Mouse (Mus musculus) embryonic facial prominence, embryonic 13.5 days (tissue): Measurements from ENCODE around the gene Slc32a1. TPM values are rescaled to one million over a fixed set of nuclear protein-coding genes. Genes with fewer than 3 reads are reported as not detected.

ENCODE experiments used
- ATAC-seq: fragments of 200-750 bp; cut with Nextera tagmentation; 2 replicates; pipeline ENCODE4 v1.8.0; 2017; ENCODE audit warnings: low read depth; ENCODE audit not compliant: insufficient number of reproducible peaks, insufficient read depth, low FRiP score, low TSS enrichment
- H3K27ac ChIP-seq: fragments of 300-500 bp; sonication (generic); 2 replicates; pipeline ENCODE4 v1.5.1; 2015; ENCODE audit warnings: moderate library complexity, mild to moderate bottlenecking, inconsistent platforms
- H3K27me3 ChIP-seq: fragments of 300-500 bp; sonication (generic); 2 replicates; pipeline ENCODE4 v1.6.1; 2015; ENCODE audit warnings: mild to moderate bottlenecking, inconsistent platforms
- H3K36me3 ChIP-seq: fragments of 300-500 bp; sonication (generic); 2 replicates; pipeline ENCODE4 v1.6.1; 2015; ENCODE audit warnings: mild to moderate bottlenecking, inconsistent platforms
- H3K4me1 ChIP-seq: fragments of 300-500 bp; sonication (generic); 2 replicates; pipeline ENCODE4 v1.6.1; 2015; ENCODE audit warnings: inconsistent platforms
- H3K4me2 ChIP-seq: fragments of 300-500 bp; sonication (generic); 2 replicates; pipeline ENCODE4 v1.6.1; 2015; ENCODE audit warnings: moderate library complexity, mild to moderate bottlenecking, inconsistent platforms
- H3K4me3 ChIP-seq: fragments of 300-500 bp; sonication (generic); 2 replicates; pipeline ENCODE4 v1.5.1; 2015; ENCODE audit warnings: mild to moderate bottlenecking, inconsistent platforms
- H3K9ac ChIP-seq: fragments of 300-500 bp; sonication (generic); 2 replicates; pipeline ENCODE4 v1.6.1; 2015; ENCODE audit warnings: mild to moderate bottlenecking, inconsistent platforms
- H3K9me3 ChIP-seq: fragments of 300-500 bp; sonication (generic); 2 replicates; pipeline ENCODE4 v1.6.1; 2016; ENCODE audit warnings: inconsistent platforms
- WGBS: fragments of 180-500 bp; shearing (Covaris S2); methylation state at CpG from one replicate; pipeline ENCODE4 v1.1.7; 2015; ENCODE audit warnings: mixed read lengths; 5-methylcytosine and 5-hydroxymethylcytosine counted together
- polyA plus RNA-seq: library from polyadenylated mRNA; unstranded; fragments of >200 nt; fragmentation: Nextera tagmentation; extraction: Ambion mirVana; gene quantifications from 2 replicates; pipeline ENCODE4 v1.2.1, GENCODE M21; 2015

Gene Slc32a1
- polyA plus RNA-seq, 1 experiment from 2014 or later: not detected

DNA sequence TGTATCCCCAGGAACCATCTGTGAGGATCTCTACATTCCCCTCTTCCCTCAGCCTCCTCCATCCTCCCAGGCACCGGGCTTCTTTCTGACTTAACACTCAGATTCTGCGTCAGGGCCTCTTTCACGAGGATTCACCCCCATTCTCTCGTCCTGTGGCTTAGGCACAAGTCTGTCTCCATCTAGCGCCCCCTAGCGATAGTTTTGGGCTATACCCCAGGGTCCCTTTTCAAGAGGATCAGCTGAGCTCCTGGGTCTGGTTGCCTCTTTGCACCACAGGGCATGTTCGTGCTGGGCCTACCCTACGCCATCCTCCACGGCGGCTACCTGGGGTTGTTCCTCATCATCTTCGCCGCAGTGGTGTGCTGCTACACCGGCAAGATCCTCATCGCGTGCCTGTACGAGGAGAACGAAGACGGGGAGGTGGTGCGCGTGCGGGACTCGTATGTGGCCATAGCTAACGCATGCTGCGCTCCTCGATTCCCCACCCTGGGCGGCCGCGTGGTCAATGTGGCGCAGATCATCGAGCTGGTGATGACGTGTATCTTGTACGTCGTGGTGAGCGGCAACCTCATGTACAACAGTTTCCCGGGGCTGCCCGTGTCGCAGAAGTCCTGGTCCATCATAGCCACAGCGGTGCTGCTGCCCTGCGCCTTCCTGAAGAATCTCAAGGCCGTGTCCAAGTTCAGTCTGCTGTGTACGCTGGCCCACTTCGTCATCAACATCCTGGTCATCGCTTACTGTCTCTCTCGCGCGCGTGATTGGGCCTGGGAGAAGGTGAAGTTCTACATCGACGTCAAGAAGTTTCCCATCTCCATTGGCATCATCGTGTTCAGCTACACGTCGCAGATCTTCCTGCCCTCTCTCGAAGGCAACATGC is 3.2 kb downstream of the Slc32a1 start:
- Histone ChIP-seq H3K4me3 (no peak overlapping the region), H3K9ac (no peak overlapping the region), H3K9me3 (no peaks in the 10 kb centered on the region), H3K27me3 (peaks cover 100% of the 10 kb centered on the region), H3K4me1 (peaks cover 34% of the 10 kb centered on the region), H3K27ac (no peak overlapping the region), H3K36me3 (no peaks in the 10 kb centered on the region), H3K4me2 (no peak overlapping the region)
- no peak for ATAC-seq
- WGBS: 3% methylated on average over 53 of the region's 53 CpGs

DNA sequence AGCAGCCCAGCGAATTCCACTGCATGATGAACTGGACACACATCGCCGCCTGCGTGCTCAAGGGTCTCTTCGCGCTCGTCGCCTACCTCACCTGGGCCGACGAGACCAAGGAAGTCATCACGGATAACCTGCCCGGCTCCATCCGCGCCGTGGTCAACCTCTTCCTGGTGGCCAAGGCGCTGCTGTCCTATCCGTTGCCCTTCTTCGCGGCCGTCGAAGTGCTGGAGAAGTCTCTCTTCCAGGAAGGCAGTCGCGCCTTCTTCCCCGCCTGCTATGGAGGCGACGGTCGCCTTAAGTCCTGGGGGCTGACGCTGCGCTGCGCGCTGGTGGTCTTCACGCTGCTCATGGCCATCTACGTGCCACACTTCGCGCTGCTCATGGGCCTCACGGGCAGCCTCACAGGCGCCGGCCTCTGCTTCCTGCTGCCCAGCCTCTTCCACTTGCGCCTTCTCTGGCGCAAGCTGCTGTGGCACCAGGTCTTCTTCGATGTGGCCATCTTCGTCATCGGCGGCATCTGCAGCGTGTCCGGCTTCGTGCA is 3.9 kb downstream of the Slc32a1 start:
- peak overlapping the region; percentile 36 for H3K4me2 ChIP-seq
- 2% methylated on average over 47 of the region's 47 CpGs for whole genome bisulfite sequencing

DNA sequence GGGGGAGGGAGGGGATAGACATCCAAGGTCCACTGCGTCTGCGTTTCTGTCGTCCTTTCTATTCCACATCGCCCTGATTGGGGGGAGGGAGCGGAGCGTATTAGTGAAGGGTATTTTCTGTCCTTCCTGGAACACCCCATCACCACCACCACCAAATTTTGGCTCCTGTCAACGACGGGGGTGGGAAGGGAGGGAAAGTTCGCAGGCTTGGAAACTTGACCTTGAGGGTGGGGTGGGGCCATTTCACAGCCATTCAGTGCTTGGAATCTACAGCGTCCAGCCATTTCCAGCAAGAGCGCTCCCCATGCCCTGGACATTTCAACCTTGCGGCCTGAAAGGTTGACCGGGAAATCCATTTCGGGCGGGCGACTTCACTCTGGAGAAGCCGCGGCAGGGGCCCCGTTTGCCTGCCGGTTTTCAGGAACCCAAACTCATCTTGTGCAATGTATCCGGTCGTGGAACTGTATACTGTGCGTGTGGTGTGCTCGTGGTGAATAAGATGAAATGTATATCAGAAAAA is 4.7 kb downstream of the Slc32a1 start:
- no peak for ATAC-seq
- Histone ChIP-seq H3K4me2 (peak overlapping the region; percentile 36), H3K4me1 (peaks cover 24% of the 10 kb centered on the region), H3K27ac (no peak overlapping the region), H3K9me3 (no peaks in the 10 kb centered on the region), H3K9ac (no peak overlapping the region), H3K27me3 (peaks cover 100% of the 10 kb centered on the region), H3K4me3 (peak overlapping the region; percentile 25; the same call in 1 of the 2 replicates), H3K36me3 (no peaks in the 10 kb centered on the region)
- 2% methylated on average over 24 of the region's 24 CpGs for WGBS

More for the DNA sequence above, 3.9 kb downstream of the Slc32a1 start:
- H3K27ac ChIP-seq: no peak overlapping the region
- H3K9ac ChIP-seq: no peak overlapping the region
- no peaks in the 10 kb centered on the region for H3K9me3 ChIP-seq
- no peak for ATAC-seq
- H3K4me1 ChIP-seq: peaks cover 31% of the 10 kb centered on the region
- H3K27me3 ChIP-seq: peaks cover 100% of the 10 kb centered on the region
- H3K4me3 ChIP-seq: peak overlapping the region; percentile 25
- H3K36me3 ChIP-seq: no peaks in the 10 kb centered on the region

DNA sequence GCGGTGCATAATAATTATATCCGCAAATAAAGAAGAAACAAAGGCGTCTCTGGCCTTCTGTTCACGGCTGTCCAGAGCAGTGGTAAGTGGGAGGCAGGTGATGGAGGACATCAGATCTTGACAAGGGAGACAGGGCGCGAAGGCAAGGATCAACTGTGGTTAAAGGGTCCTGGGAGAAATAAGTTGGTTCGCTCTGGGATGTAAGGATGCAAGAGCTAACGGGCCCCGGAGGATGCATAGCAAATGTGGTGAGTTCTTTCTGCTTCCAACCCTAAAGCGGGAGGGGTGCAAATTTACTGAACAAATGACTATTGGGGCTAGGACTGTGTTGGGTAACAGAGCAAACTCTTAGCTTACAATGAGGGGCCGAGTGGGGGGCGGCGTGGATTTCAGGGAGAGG is 5.1 kb downstream of the Slc32a1 start:
- Histone ChIP-seq H3K4me1 (peaks cover 19% of the 10 kb centered on the region), H3K27me3 (peaks cover 100% of the 10 kb centered on the region), H3K4me2 (no peak overlapping the region), H3K27ac (no peak overlapping the region), H3K36me3 (no peaks in the 10 kb centered on the region), H3K4me3 (no peak overlapping the region), H3K9me3 (no peaks in the 10 kb centered on the region), H3K9ac (no peak overlapping the region)
- WGBS: 2% methylated on average over 13 of the region's 13 CpGs
- no peak for ATAC-seq

DNA sequence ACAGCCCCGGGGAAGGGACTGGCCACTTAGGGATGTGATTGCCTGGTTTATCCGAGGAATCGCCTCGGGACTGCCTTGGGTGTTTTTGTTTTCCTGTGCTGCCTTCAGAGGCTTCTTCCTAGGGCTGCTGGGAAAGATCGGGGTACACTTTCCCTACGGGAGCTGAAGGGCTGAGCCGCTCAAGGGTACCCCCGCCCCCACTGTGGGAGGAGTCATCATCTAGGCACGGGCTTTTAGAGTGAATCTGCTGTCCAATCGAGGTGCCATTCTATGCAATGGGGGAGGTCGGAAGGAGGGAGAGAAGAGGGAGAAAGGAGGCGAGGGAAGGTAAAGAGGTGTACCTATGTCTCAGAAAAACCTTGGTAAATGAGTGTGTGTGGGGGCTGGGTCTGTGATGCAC is 5.7 kb downstream of the Slc32a1 start:
- no peak overlapping the region for H3K27ac ChIP-seq
- H3K9ac ChIP-seq: no peak overlapping the region
- WGBS: under 1% methylated on average over 12 of the region's 12 CpGs
- H3K4me3 ChIP-seq: 0 out of 2 replicates have a peak overlapping the region, but pooled peaks have one; percentile 4
- H3K4me1 ChIP-seq: peaks cover 15% of the 10 kb centered on the region
- H3K27me3 ChIP-seq: peaks cover 100% of the 10 kb centered on the region
- H3K36me3 ChIP-seq: no peaks in the 10 kb centered on the region
- 0 out of 2 replicates have a peak overlapping the region, but pooled peaks have one; percentile 14 for H3K4me2 ChIP-seq
- H3K9me3 ChIP-seq: no peaks in the 10 kb centered on the region
- ATAC-seq: no peak

DNA sequence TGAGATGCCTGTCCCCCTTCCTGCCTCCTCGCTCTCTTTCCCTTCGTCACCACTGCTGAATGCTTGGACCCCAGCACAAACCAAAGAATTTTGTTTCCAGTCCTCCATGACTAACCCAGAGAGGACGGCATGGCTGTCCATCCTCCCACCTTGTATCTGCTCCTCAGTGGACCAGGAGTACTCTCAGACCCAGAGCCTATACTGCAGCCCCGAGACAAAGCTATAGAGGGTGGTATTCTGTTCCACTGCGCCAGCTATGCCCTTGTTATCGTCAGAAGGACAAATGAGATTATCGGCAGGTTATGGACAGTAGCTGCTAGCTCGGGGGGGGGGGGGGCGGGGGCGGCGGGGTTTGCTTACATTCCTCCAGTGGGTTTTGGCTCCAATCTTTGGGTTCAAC is 6.2 kb downstream of the Slc32a1 start:
- Histone ChIP-seq H3K27me3 (peaks cover 100% of the 10 kb centered on the region), H3K9ac (no peak overlapping the region), H3K4me2 (no peak overlapping the region), H3K36me3 (no peaks in the 10 kb centered on the region), H3K4me1 (peaks cover 15% of the 10 kb centered on the region), H3K27ac (no peak overlapping the region), H3K9me3 (no peaks in the 10 kb centered on the region), H3K4me3 (no peak overlapping the region)
- 9% methylated on average over 11 of the region's 11 CpGs for WGBS
- no peak for ATAC-seq

DNA sequence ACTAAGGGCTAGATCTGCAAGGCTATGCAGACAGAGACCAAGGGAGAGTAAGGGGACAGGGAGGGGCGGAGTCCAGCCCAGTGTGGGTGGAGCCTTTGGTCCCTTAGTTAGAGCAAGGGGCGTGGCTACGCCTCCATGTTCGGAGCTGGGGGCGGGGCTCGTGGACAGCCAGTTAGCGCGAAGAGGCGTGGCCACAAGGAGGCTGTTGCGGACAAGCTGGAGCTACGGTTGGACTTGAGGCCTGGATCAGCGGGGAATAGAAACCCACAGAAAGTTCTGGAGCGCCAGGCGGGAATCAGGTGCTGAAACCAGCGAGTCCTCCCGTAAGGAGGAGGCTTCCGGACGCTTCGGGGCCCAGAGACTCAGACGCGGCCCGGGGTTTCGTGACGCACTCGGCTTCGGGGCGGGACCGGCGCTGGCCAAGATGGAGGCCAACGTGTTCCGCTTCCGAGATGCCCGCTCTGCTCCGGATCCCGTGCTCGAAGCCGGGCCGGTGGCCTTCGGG is 14.2 kb downstream of the Slc32a1 start, which contains the start of gene Actr5:
Gene Actr5 (plus strand): TSS at position 171 of the 505 bp plus-strand sequence.
- Histone ChIP-seq H3K9me3 (no peaks in the 10 kb centered on the region), H3K36me3 (peaks cover 28% of the 10 kb centered on the region), H3K27ac (peak within 1 kb of the TSS; percentile 93), H3K4me3 (peak within 1 kb of the TSS; percentile 88), H3K9ac (peak within 1 kb of the TSS; percentile 87), H3K4me2 (peak within 1 kb of the TSS; percentile 88), H3K27me3 (peaks cover 26% of the 10 kb centered on the region), H3K4me1 (peaks cover 14% of the 10 kb centered on the region)
- WGBS: under 1% methylated on average over 38 of the region's 39 CpGs
- peak; percentile 89 for ATAC-seq

DNA sequence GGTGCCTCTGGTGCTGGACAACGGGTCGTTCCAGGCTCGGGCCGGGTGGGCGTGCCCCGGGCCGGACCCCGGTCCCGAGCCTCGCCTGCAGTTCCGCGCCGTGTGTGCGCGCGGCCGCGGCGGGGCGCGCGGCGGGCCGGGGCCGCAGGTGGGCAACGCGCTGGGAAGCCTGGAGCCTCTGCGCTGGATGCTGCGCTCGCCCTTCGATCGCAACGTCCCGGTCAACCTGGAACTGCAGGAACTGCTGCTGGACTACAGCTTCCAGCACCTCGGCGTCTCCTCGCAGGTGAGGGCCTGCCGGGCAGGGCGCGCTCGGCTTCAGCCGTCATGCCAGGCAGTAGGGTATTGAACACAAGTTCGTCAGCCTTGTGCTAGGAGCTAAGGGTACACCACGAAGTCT is 14.7 kb downstream of the Slc32a1 start:
- Histone ChIP-seq H3K4me2 (peak overlapping the region; percentile 88), H3K9me3 (no peaks in the 10 kb centered on the region), H3K4me1 (peaks cover 14% of the 10 kb centered on the region), H3K4me3 (peak overlapping the region; percentile 88), H3K27ac (peak overlapping the region; percentile 93), H3K36me3 (peaks cover 30% of the 10 kb centered on the region), H3K9ac (peak overlapping the region; percentile 87), H3K27me3 (peaks cover 21% of the 10 kb centered on the region)
- ATAC-seq: 0 out of 2 replicates have a peak, but pooled peaks have one; percentile 63
- WGBS: 1% methylated on average over 44 of the region's 44 CpGs

DNA sequence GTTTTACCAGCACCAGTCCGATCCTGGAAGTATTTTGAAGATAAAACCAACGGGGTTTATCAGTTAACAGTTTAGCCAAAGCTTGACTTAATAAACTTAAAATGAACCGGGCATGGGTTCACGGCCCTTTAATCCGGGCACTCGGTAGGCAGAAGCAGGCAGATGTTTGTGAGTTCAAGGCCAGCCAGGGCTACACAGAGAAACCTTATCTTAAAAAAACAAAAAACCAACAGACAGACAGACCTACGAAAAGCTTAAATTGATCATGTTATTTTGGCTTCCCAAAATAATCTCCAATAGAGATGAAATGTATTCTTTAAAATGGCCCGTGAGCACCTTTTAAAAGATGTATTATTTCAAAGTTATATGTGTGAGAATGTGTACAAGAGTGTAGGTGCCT is 15.1 kb downstream of the Slc32a1 start:
- 35% methylated on average over 8 of the region's 8 CpGs for WGBS

DNA sequence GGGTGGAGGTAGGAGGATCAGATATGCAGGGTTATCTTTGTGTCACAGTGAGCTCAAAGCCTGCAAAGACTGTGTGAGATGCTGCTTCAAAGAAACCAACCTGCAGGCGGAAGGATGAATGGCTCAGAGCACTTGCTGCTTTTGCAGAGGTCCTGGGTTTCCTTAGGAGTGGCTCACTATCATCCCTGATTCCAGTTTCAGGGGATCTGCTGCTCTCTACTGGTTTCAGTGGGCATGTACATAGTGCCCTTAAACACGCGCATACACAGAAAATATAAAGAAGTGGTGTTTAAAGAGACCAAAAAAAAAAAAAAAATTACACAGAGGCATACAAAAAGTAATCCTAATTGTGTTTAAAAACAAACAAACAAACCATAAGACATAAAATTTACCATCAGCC is 18.3 kb downstream of the Slc32a1 start:
- 79% methylated on average over 3 of the region's 3 CpGs for WGBS
- no peak overlapping the region for H3K27ac ChIP-seq

More for the DNA sequence above, 15.1 kb downstream of the Slc32a1 start:
- H3K36me3 ChIP-seq: peaks cover 35% of the 10 kb centered on the region
- no peak overlapping the region for H3K27ac ChIP-seq
- H3K4me2 ChIP-seq: peak overlapping the region; percentile 88
- H3K4me3 ChIP-seq: peak overlapping the region; percentile 88
- peak overlapping the region; percentile 87 for H3K9ac ChIP-seq
- H3K27me3 ChIP-seq: peaks cover 17% of the 10 kb centered on the region
- ATAC-seq: no peak
- H3K4me1 ChIP-seq: peaks cover 14% of the 10 kb centered on the region
- H3K9me3 ChIP-seq: no peaks in the 10 kb centered on the region

DNA sequence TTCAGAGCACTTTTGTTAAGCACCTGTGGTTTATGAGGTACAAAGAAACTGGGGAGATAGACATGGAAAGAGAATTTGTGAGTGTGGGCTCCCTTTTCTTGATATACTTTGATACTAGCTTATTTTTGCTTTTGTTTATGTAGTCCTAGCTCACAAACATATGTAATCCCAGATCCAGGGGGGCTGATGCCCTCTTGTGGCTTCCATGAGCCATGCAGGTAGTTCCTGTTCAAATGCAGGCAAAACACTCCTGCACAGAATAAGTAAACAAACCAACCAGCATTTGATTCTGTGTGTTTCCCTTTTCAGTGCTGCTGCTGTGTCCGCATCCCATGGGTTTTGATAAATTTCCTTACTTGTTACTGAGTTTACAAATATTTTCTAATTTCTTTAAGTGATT is 18.8 kb downstream of the Slc32a1 start:
- Histone ChIP-seq H3K4me1 (peaks cover 14% of the 10 kb centered on the region), H3K36me3 (peaks cover 69% of the 10 kb centered on the region), H3K9ac (no peak overlapping the region), H3K4me2 (no peak overlapping the region), H3K4me3 (no peak overlapping the region), H3K27me3 (no peaks in the 10 kb centered on the region), H3K9me3 (no peaks in the 10 kb centered on the region), H3K27ac (no peak overlapping the region)
- 73% methylated on average over 1 of the region's 1 CpGs for WGBS
- no peak for ATAC-seq

More for the DNA sequence above, 18.3 kb downstream of the Slc32a1 start:
- Histone ChIP-seq H3K4me2 (no peak overlapping the region), H3K27me3 (no peaks in the 10 kb centered on the region), H3K9ac (no peak overlapping the region), H3K4me1 (peaks cover 14% of the 10 kb centered on the region), H3K36me3 (peaks cover 66% of the 10 kb centered on the region), H3K4me3 (no peak overlapping the region), H3K9me3 (no peaks in the 10 kb centered on the region)
- ATAC-seq: no peak
